Mouse (Mus musculus) yolk sac, embryonic 10.5 days (tissue): ENCODE data around the gene Hspd1.

Experiments
- DNase-seq: peaks from one replicate; pipeline ENCODE4 v3.0.0-alpha.2; 2017; ENCODE audit warnings: low spot score

Gene Hspd1

DNA sequence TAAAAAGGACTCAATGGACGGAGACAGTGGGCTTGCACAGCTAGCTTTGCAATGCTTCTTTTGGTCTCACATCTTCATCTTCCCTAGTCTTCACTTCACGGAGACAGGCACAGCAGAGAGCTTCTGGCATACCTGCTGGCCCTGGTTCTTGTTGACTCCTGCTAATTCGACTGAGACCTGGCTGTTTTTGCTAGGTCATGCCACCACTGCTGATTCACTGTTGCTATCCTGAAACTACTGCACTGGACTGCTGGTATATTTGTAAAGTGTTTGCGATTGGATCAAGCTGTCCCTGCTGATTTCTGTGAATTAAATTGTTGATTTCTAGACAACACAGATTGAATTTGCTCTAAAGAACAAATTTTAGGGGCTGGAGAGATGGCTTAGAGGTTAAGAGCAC, 46.4 kb downstream of the Hspd1 start:
- no peak for DNase-seq

DNA sequence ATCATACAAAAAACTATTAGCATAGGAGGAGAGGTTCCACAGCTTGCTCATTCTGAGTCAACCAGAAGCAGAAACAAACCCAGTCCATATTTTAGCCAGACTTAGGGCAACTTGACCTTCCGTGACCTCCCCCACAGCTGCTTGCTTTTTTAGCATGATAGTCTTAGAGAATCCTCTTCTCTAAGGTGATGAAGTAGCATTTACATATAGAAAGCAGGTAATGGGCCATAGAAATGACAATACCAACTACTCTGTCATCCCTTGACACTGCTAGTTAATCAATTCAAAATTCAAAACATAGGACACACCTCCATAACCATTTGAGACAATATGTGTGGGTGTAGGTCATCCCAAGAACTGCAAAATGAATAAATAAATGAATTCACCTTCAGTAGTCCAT, 48.1 kb downstream of the Hspd1 start:
- DNase-seq: no peak

DNA sequence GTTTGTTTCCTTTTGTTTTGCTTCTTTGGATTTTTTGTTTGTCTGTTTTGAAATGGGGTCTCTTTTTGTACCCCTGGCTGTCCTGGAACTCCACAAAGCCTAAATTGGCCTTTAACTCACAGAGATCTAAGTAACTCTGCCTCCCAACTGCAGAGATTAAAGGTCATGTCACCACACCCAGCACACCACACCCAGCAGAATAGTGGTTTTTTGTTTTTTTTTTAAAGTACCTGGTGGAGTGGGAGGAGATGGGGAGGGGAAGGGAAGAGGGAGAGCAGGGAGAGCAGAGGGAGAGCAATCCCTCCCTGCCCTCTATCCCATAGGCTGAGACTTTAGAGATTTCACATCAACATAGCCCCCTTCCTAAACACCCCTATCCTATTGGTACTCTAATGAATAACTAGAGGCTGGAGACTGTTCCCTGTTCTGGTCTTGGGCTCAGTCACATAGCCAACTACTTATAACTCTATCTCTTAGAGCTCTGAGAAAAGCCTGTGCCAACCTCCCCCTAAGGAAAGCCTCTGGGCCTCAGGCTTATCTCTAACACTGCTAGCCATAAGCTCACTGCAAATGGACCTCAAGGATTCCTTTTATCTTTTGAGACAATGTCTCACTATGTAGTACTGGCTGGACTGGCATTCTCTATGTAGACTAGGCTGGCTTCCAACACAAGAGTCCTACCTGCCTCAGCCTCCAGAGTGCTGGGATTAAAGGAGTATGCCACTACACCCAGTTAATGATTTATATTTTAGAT, 56.8 kb downstream of the Hspd1 start:
- DNase-seq: no peak

DNA sequence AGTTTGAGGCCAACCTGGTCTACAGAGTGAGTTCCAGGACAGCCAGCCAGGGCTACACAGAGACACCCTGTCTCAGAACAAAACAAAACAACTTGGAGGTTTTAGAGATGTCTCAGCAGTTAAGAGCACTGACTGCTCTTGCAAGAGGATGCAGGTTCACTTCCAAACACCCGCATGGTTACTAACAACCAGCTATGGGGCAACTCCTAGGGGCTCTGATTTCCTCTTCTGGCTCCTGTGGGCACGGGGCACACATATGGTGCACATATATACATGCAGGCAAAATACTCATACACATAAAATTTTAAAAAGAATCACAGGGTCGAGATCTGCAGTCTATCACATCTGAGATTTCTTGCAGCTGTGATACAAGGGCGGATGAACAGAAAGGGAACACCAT, 58.6 kb downstream of the Hspd1 start:
- DNase-seq: no peak

DNA sequence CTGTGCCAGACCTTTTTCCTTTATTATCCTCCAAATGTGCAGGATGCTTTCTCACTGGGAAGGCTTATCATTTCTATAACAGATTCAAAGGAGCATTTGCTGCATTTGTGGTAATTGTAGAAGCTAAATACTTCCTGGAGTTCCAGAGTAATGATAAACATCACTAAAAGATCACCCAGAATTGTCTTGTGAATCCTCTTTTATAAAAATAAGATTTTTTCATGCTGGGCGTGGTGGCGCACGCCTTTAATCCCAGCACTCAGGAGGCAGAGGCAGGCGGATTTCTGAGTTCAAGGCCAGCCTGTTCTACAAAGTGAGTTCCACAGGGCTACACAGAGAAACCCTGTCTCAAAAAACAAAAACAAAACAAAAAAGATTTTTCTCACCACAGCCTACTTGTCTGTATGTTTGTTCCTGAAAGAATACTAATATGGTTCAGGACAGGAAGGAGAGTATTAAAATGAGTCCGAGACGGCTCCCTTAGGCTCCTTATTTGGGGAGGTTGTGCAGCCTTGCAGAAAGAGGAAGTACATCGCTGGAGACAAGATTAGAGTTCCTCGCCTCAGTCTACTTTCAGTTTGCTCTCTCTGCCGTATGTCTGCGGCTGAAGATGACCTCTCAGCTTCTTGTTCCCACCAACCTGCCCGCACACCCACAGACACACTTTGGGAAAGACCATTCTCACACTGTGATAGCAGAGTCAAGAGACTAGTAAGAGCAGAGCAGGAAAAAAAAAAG, 59.4 kb downstream of the Hspd1 start:
- no peak for DNase-seq

DNA sequence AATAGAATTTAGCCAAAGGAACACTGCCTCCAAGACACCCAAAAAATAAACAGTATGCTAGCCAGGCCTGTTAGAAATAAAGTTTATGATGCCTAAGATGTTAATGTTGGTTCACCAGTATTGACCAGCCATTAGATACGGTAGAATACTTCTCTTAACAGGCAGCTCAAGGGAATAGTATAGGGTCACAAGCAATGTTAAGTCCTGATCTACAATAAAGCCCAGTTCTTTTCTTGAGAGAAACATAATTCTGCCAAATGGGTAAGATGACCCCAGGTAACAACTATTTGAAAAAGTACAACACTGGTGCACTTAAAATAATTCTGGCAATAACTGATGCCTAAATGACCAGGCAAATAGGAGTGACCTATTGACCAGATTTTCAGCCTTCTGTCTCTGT, 60.1 kb downstream of the Hspd1 start:
- no peak for DNase-seq
